Comparison of ENCODE assay signal across 8 mouse cellular contexts in the genomic region with DNA sequence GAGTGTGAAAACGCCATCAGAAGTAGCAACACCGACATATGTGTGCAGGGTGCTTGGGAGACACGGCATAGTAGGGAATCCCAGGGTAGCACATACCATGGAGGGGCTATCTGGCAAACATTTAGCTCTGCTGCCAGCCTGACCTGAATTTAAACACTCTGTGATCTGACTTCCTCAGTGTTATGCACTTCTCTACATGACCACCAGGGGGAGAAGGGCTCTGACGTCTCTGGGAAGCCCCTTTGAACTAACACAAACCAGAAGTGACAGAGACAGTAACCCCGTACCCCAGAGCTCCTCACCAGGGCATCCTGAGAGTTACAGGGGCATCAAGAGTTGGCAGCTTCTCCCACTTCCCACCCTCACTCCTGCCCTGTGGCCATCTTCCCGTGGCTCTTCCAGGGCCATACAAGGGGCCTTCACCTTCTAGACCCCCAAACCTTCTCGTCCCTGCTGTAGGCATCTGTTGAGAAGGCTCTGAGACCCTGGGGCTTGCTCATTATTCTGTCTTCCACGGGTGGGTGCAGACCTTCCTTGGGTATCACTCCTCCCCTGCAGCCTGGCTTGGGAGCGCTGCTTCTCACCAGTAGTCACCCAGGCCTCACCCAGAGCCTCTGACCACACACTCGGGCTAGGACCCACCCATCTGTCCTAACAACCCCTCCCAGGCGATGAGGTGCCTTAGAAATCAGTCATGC. TPM values are rescaled to one million over a fixed set of nuclear protein-coding genes. Genes with fewer than 3 reads are reported as not detected.
DNase-seq lines count a peak whose midpoint lies in the region; ATAC-seq and TF ChIP-seq lines count a peak whose summit lies in the region.

No protein-coding gene starts in this region.

- H3K27me3 ChIP-seq in Patski = peaks cover 34% of the 10 kb centered on the region
- 0 out of 2 replicates have a peak, but pooled peaks cover 3% of the 10 kb centered on the region for H3K27me3 ChIP-seq in midbrain, embryonic 12.5 days

- POLR2A ChIA-PET in Patski (lab: Charles Lee) = interaction anchor here (1.0 kb wide), 1 partner anchor 10 kb away, joined by 3 read pairs; no protein-coding TSS in a partner anchor

- H3K36me3 ChIP-seq in midbrain, embryonic 12.5 days = no peaks in the 10 kb centered on the region

- no peak overlapping the region for H3K4me3 ChIP-seq in cortical plate, adult 2 months (ENCODE audit: insufficient read depth, low read length)
- no peak overlapping the region for H3K4me3 ChIP-seq in midbrain, embryonic 12.5 days

- peaks cover 20% of the 10 kb centered on the region for H3K4me1 ChIP-seq in cortical plate, adult 2 months (ENCODE audit: control insufficient read depth, insufficient read depth, low read length)
- peaks cover 4% of the 10 kb centered on the region; the same call in 1 of the 2 replicates for H3K4me1 ChIP-seq in midbrain, embryonic 12.5 days

- WGBS in midbrain, embryonic 12.5 days = 47% methylated on average over 11 of the region's 11 CpGs

- in situ Hi-C loops in Patski (cut with MboI; ENCODE audit: low pct_unique_long_range_greater_than_20kb) = loop anchor here (25.0 kb wide), 1 partner anchor 279 kb away; no protein-coding TSS in a partner anchor

- no peak overlapping the region for H3K9ac ChIP-seq in midbrain, embryonic 12.5 days (replicated peaks)

- H3K4me2 ChIP-seq in midbrain, embryonic 12.5 days (replicated peaks) = no peak overlapping the region

- no peak overlapping the region for H3K27ac ChIP-seq in cortical plate, adult 2 months (ENCODE audit: insufficient read depth, low read length)
- no peak overlapping the region for H3K27ac ChIP-seq in midbrain, embryonic 12.5 days (replicated peaks)

- CTCF ChIA-PET in Patski (lab: Charles Lee) = interaction anchor here (1.1 to 2.0 kb wide), 2 partner anchors 9 to 18 kb away, joined by 4 to 9 read pairs; no protein-coding TSS in a partner anchor

- peak; percentile 60 for DNase-seq in layer of hippocampus, adult 11-12 months (ENCODE audit: low spot score)
- DNase-seq in layer of hippocampus, adult 9-10 months (ENCODE audit: low spot score) = no peak
- DNase-seq in Patski (ENCODE audit: low read depth, low spot score) = no peak
- DNase-seq in hindlimb bud, embryonic 11.5 days (ENCODE audit: extremely low spot score, low read depth, low spot score) = peak; percentile 28
- peak; percentile 52 for DNase-seq in thymus, postnatal 25 days
- DNase-seq in left cerebral cortex, adult 8-10 months (ENCODE audit: low spot score in 2 of 2) = no peak

- TF ChIP-seq CTCF in Patski (IDR thresholded peaks at IDR 0.05) = peak; percentile 77
- peak; percentile 74 for TF ChIP-seq CTCF in cortical plate, adult 2 months (IDR thresholded peaks at IDR 0.05; ENCODE audit: extremely low read depth, insufficient read depth, low read length)

- no peaks in the 10 kb centered on the region for H3K9me3 ChIP-seq in midbrain, embryonic 12.5 days

- TF ChIP-seq POLR2A in cortical plate, adult 2 months (IDR thresholded peaks at IDR 0.05; ENCODE audit: extremely low read depth, insufficient read depth, low read length) = no peak

- peak; percentile 55 for ATAC-seq in Patski
- ATAC-seq in midbrain, embryonic 12.5 days (ENCODE audit: low FRiP score, low read depth) = 0 out of 2 replicates have a peak, but pooled peaks have one; percentile 6

RNA-seq across cellular contexts. Expression of a gene that starts 37.3 kb away (rescaled TPM):
- not detected for polyA plus RNA-seq in Patski (2021)
- polyA plus RNA-seq in cortical plate, adult 2 months (2012; rRNA removed) = 1.3 and 2.1 TPM in 2 replicates
- polyA plus RNA-seq in midbrain, embryonic 12.5 days (2016; fragmentation: Nextera tagmentation; extraction: Ambion mirVana) = not detected in 2 replicates
- 1 to 10 TPM in 2 of 4 experiments, under 1 TPM in 2; 0.72 to 2.4 (median 1.0) TPM for total RNA-seq in left cerebral cortex, adult 8-10 months (2022)

Comparison
In these comparisons a context has a peak if more than half of its experiments do, and no peak if none do; other contexts are left out.
1. DNase-seq: peak in layer of hippocampus, adult 11-12 months (single experiment), hindlimb bud, embryonic 11.5 days (single experiment) and thymus, postnatal 25 days (single experiment); none in layer of hippocampus, adult 9-10 months (single experiment), Patski (single experiment) and left cerebral cortex, adult 8-10 months (0 of 2).